Mouse (Mus musculus) lung, postnatal 0 days (tissue): ENCODE measurements around the gene Xpo4. TPM values are rescaled to one million over a fixed set of nuclear protein-coding genes. Genes with fewer than 3 reads are reported as not detected.

Experiments used
- ATAC-seq: fragments of 200-750 bp; cut with Nextera tagmentation; 2 replicates; pipeline ENCODE4 v1.8.0; 2017; ENCODE audit warnings: moderate library complexity
- DNase-seq: peaks from one replicate; pipeline ENCODE4 v3.0.0-alpha.2; 2016; ENCODE audit warnings: low spot score
- H3K27ac ChIP-seq: fragments of 300-500 bp; sonication (generic); 2 replicates; pipeline ENCODE4 v1.5.1; 2014; ENCODE audit warnings: antibody characterized with exemption, mild to moderate bottlenecking, low read length, mixed read lengths
- H3K27me3 ChIP-seq: fragments of 300-500 bp; sonication (generic); replicated peaks from 2 replicates; pipeline ENCODE4 v1.6.1; 2014; ENCODE audit warnings: low read length, mixed read lengths; ENCODE audit not compliant: insufficient read depth
- H3K36me3 ChIP-seq: fragments of 300-500 bp; sonication (generic); 2 replicates; pipeline ENCODE4 v1.6.1; 2014; ENCODE audit warnings: low read length, mixed read lengths; ENCODE audit not compliant: insufficient read depth
- H3K4me1 ChIP-seq: fragments of 300-500 bp; sonication (generic); 2 replicates; pipeline ENCODE4 v1.6.1; 2014; ENCODE audit warnings: antibody characterized with exemption, low read depth, low read length, mixed read lengths; ENCODE audit not compliant: insufficient read depth
- H3K4me2 ChIP-seq: fragments of 300-500 bp; sonication (generic); replicated peaks from 2 replicates; pipeline ENCODE4 v1.6.1; 2014; ENCODE audit warnings: low read depth, mild to moderate bottlenecking, low read length, moderate library complexity, mixed read lengths
- H3K4me3 ChIP-seq: fragments of 300-500 bp; sonication (generic); 2 replicates; pipeline ENCODE4 v1.5.1; 2014; ENCODE audit warnings: low read depth, low read length
- H3K9ac ChIP-seq: fragments of 300-500 bp; sonication (generic); replicated peaks from 2 replicates; pipeline ENCODE4 v1.6.1; 2014; ENCODE audit warnings: low read depth, mild to moderate bottlenecking
- H3K9me3 ChIP-seq: fragments of 300-500 bp; sonication (generic); 2 replicates; pipeline ENCODE4 v1.6.1; 2016; ENCODE audit warnings: low read length, mixed read lengths
- CTCF ChIP-seq: IDR thresholded peaks from 2 replicates; pipeline ENCODE4 v1.5.1; 2016; ENCODE audit warnings: antibody characterized with exemption, mild to moderate bottlenecking
- EP300 ChIP-seq: IDR thresholded peaks from 2 replicates; pipeline ENCODE4 v1.6.1; 2016; ENCODE audit warnings: antibody characterized with exemption, mild to moderate bottlenecking, control low read depth
- WGBS: fragments of 180-500 bp; shearing (Covaris S2); extraction: QIAGEN DNeasy Blood & Tissue Kit; methylation state at CpG from one replicate; pipeline ENCODE4 v1.1.7; 2014; 5-methylcytosine and 5-hydroxymethylcytosine counted together
- polyA plus RNA-seq: library from polyadenylated mRNA; unstranded; fragments of >200 nt; fragmentation: Nextera tagmentation; extraction: Ambion mirVana; gene quantifications from 2 replicates; pipeline ENCODE4 v1.2.1, GENCODE M21; 2015

The Xpo4 gene
- polyA plus RNA-seq, 1 experiment from 2014 or later: 6.4 TPM

DNA sequence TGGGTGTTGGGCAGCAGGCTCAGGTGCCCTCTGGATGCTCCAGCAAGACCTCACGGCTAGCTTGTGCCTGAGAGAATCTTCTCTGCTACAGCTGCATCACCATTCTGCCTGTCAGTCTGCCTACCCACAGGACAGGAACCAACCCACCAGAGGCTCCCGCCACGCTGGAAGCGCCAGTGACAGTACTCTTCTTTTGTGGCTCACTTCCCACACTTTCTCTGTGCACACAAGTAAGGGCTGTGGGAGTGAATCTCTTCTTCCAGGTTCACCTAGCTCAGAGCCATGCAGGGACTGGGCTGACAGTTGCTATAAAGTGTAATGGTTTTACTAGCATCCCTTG, 41.5 kb upstream of the Xpo4 start:
- H3K27me3 ChIP-seq: no peaks in the 10 kb centered on the region
- peaks cover 15% of the 10 kb centered on the region; the same call in 1 of the 2 replicates for H3K4me1 ChIP-seq
- no peaks in the 10 kb centered on the region for H3K9me3 ChIP-seq
- no peak for DNase-seq
- no peak overlapping the region for H3K4me2 ChIP-seq
- peaks cover 5% of the 10 kb centered on the region; the same call in 1 of the 2 replicates for H3K36me3 ChIP-seq
- H3K4me3 ChIP-seq: no peak overlapping the region
- TF ChIP-seq EP300 (no peak), CTCF (no peak)
- ATAC-seq: no peak
- 78% methylated on average over 4 of the region's 4 CpGs for WGBS
- no peak overlapping the region for H3K27ac ChIP-seq
- H3K9ac ChIP-seq: no peak overlapping the region

DNA sequence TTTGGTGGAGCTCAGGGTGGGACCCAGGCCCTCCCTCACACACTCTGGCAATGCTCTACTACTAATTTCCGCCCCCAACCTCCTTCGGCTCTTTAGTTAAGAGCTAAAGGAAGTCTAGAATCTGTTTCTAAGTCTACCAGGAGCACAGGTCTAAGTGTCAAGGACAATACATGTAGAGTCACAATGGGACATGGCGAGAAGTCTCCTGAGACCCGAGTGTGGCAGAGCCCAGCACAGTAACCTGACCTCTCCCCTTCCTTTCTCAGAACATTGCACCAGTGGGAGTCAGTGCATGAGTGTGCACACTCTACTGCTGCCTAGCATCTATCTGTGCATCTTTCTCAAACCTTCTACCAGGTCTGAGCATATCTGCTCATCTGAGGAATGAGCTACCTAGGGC, 40.5 kb upstream of the Xpo4 start:
- DNase-seq (no peak), ATAC-seq (no peak)
- Histone ChIP-seq H3K9me3 (no peaks in the 10 kb centered on the region), H3K4me2 (no peak overlapping the region), H3K4me1 (peaks cover 15% of the 10 kb centered on the region; the same call in 1 of the 2 replicates), H3K27me3 (no peaks in the 10 kb centered on the region), H3K9ac (no peak overlapping the region), H3K36me3 (peaks cover 5% of the 10 kb centered on the region; the same call in 1 of the 2 replicates), H3K27ac (no peak overlapping the region), H3K4me3 (no peak overlapping the region)
- TF ChIP-seq CTCF (no peak), EP300 (no peak)
- WGBS: 63% methylated on average over 4 of the region's 4 CpGs

DNA sequence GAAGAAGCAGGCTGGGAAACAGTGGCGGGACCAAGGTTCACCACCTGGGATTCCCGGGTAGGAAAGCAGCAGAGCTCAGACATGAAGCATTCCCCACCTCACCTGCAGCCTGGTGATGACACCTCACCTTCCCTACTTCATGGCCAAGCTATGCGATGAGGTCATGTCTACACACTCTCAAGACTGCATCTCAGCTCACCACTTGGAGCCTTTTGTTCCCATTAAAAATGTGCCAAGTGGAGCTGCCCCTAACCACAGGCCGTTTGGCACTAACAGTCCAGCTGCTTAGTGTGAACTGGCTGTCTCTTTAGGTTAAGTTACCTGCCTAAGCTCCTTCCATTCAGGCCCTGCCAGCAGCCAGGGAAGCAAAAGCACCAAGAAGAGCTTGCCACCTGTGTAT, 39.8 kb upstream of the Xpo4 start:
- ATAC-seq (peak; percentile 34), DNase-seq (peak; percentile 69)
- no peak overlapping the region for H3K9ac ChIP-seq
- H3K4me1 ChIP-seq: peaks cover 15% of the 10 kb centered on the region; the same call in 1 of the 2 replicates
- H3K27ac ChIP-seq: no peak overlapping the region
- no peak overlapping the region for H3K4me3 ChIP-seq
- no peak overlapping the region for H3K4me2 ChIP-seq
- H3K27me3 ChIP-seq: no peaks in the 10 kb centered on the region
- WGBS: 54% methylated on average over 4 of the region's 4 CpGs
- H3K9me3 ChIP-seq: no peaks in the 10 kb centered on the region
- H3K36me3 ChIP-seq: peaks cover 5% of the 10 kb centered on the region; the same call in 1 of the 2 replicates
- TF ChIP-seq CTCF (no peak), EP300 (peak; percentile 69)

DNA sequence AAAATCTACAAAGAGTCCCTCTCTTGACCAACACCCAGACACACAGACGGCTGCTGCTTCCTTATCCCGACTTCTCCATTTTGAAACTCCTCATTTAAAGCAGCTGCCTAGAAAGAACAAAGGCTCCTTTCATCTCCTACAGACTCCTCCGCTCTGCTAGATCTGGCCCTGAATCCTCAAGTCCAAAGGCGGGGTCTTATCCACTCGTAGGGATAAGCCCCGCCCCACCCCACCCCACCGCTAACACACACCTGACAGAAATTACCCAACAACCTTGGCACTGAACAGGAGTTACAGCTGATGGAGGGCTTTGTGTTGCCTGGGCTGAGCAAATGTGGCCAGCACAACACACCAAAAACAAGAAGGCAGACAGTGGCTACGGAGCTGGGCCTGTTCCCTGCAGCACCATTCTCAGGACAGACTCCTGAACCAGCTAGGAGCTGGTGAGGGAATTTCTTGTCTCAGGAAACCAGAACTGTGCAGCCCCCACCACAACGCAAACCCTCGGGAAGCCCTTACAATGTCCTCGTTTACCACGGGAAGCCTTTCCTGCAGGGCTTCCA, 36.8 kb upstream of the Xpo4 start:
- Histone ChIP-seq H3K27me3 (no peaks in the 10 kb centered on the region), H3K27ac (no peak overlapping the region), H3K4me2 (no peak overlapping the region), H3K4me1 (0 out of 2 replicates have a peak, but pooled peaks cover 5% of the 10 kb centered on the region), H3K9ac (no peak overlapping the region), H3K4me3 (no peak overlapping the region), H3K36me3 (peaks cover 25% of the 10 kb centered on the region), H3K9me3 (no peaks in the 10 kb centered on the region)
- DNase-seq (peak; percentile 77), ATAC-seq (peak; percentile 80)
- TF ChIP-seq CTCF (no peak), EP300 (no peak)
- 56% methylated on average over 12 of the region's 12 CpGs for WGBS

DNA sequence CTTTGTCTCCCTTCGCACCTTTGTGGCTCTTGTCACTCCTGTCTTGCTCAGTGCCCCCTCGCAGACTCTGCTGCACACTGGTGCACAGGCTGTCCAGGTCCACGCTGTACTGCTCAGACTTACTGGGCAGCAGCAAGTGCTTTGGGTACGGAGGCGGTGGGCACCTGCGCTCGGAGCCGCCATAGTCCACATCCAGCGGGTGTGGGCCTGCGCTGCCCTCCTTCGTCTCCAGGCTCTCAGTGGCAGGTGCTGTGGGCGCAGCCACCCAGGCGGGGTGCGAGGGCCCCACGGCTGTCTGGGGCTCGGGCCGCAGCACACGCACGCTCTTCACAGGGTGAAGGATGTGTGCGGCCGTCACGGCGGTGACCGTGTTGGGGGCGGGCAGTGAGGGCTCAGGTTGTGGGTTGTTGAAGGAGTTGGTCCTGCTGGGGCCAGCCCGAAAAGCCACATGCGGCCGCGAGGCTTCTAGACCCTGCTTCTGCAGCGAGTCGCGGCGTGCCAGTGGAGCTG, 34.3 kb upstream of the Xpo4 start:
- Histone ChIP-seq H3K9me3 (no peaks in the 10 kb centered on the region), H3K27ac (no peak overlapping the region), H3K27me3 (no peaks in the 10 kb centered on the region), H3K9ac (no peak overlapping the region), H3K4me2 (no peak overlapping the region), H3K36me3 (peaks cover 32% of the 10 kb centered on the region), H3K4me1 (no peaks in the 10 kb centered on the region), H3K4me3 (no peak overlapping the region)
- ATAC-seq (no peak), DNase-seq (no peak)
- 96% methylated on average over 28 of the region's 33 CpGs for WGBS
- TF ChIP-seq EP300: no peak
- no peak for TF ChIP-seq CTCF

DNA sequence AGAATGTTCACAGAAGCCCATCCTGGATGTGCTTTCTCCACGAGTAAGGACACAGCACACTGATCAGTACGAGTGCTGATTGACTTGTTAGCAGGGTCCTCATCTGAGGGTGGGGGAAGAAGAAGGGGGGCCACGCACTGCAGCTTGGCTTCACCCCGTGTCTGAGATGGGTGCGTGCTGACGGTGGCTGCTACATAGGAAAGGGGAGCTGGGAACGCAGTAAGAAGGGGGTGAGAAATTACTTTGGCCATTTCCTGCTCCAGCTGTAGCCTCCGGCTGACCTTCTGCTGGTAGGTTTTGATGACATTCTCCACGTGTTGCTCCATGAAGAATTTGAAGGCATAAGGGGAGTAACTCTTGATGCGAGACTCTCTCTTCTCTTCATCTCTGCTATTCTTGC, 33.8 kb upstream of the Xpo4 start:
- TF ChIP-seq CTCF (no peak), EP300 (no peak)

More for the DNA sequence above, 33.8 kb upstream of the Xpo4 start:
- Histone ChIP-seq H3K4me1 (no peaks in the 10 kb centered on the region), H3K27ac (no peak overlapping the region), H3K9ac (no peak overlapping the region), H3K36me3 (peaks cover 34% of the 10 kb centered on the region), H3K4me3 (no peak overlapping the region), H3K9me3 (no peaks in the 10 kb centered on the region), H3K4me2 (no peak overlapping the region), H3K27me3 (no peaks in the 10 kb centered on the region)
- no peak for DNase-seq
- ATAC-seq: no peak
- 80% methylated on average over 10 of the region's 10 CpGs for WGBS
